In genomic region chr6:52417439-52418124, GRCm38 (mm10) we compare ENCODE assay signal across 8 mouse cellular contexts.
DNase-seq lines count a peak whose midpoint lies in the region; ATAC-seq and TF ChIP-seq lines count a peak whose summit lies in the region.
"Had no signal": no experiment of that assay in that cellular context is flagged by ENCODE, and none has a peak within 500 bp of the region (broad histone marks: within the 10 kb centered on the region; RNA-seq: fewer than 3 reads in every experiment).

No protein-coding gene starts in this region.

- intact Hi-C loops in gastrocnemius, adult 2 months (cut with DNase I): no loop called here

- no peaks in the 10 kb centered on the region for H3K9me3 ChIP-seq in midbrain, embryonic 14.5 days (ENCODE audit: control insufficient read depth, low read length)
- no peaks in the 10 kb centered on the region for H3K9me3 ChIP-seq in midbrain, embryonic 16.5 days (replicated peaks; ENCODE audit: control insufficient read depth, low read length, poor library complexity, severe bottlenecking)

- H3K36me3 ChIP-seq in midbrain, embryonic 14.5 days (ENCODE audit: control insufficient read depth, insufficient read depth, low read length): no peaks in the 10 kb centered on the region
- H3K36me3 ChIP-seq in midbrain, embryonic 16.5 days (ENCODE audit: control insufficient read depth, insufficient read depth, low read length): no peaks in the 10 kb centered on the region

- H3K4me2 ChIP-seq in midbrain, embryonic 14.5 days (ENCODE audit: low read length): no peak overlapping the region
- no peak overlapping the region for H3K4me2 ChIP-seq in midbrain, embryonic 16.5 days (ENCODE audit: low read length)

- WGBS in midbrain, embryonic 14.5 days: 69% methylated on average over 10 of the region's 10 CpGs
- WGBS in midbrain, embryonic 16.5 days: 56% methylated on average over 10 of the region's 10 CpGs

- no peak for ATAC-seq in midbrain, embryonic 14.5 days (ENCODE audit: low FRiP score, low TSS enrichment)
- ATAC-seq in midbrain, embryonic 16.5 days: no peak
- no peak for ATAC-seq in CD4-positive, CD25-positive, alpha-beta regulatory T cell, adult 4 months

- DNase-seq in midbrain, embryonic 14.5 days: peak; percentile 40
- DNase-seq in gastrocnemius, adult 2 months: peak; percentile 65
- peak; percentile 63 for DNase-seq in kidney, postnatal 10 days
- peak; percentile 44 for DNase-seq in mesoderm, embryonic 11.5 days (ENCODE audit: low read depth, low spot score)
- DNase-seq in frontal cortex, postnatal 25 days (ENCODE audit: low spot score in 2 of 2): no peak

- H3K4me3 ChIP-seq in midbrain, embryonic 14.5 days (replicated peaks; ENCODE audit: low read depth, low read length): no peak overlapping the region
- no peak overlapping the region for H3K4me3 ChIP-seq in midbrain, embryonic 16.5 days (ENCODE audit: low read depth, low read length)
- H3K4me3 ChIP-seq in gastrocnemius, adult 2 months: no peak overlapping the region
- H3K4me3 ChIP-seq: erythroblast, embryonic 14.5 days had no signal

- no peak for TF ChIP-seq CTCF in gastrocnemius, adult 2 months (IDR thresholded peaks at IDR 0.05)

- no peak overlapping the region for H3K9ac ChIP-seq in midbrain, embryonic 14.5 days (replicated peaks; ENCODE audit: low read length)
- H3K9ac ChIP-seq in midbrain, embryonic 16.5 days (ENCODE audit: low read depth, low read length): no peak overlapping the region

- no peaks in the 10 kb centered on the region for H3K27me3 ChIP-seq in midbrain, embryonic 14.5 days (ENCODE audit: control insufficient read depth, insufficient read depth, low read length)
- H3K27me3 ChIP-seq in midbrain, embryonic 16.5 days (ENCODE audit: control insufficient read depth, insufficient read depth, low read depth, low read length): no peaks in the 10 kb centered on the region

- H3K27ac ChIP-seq in midbrain, embryonic 14.5 days (replicated peaks; ENCODE audit: low read depth, low read length): no peak overlapping the region
- H3K27ac ChIP-seq in midbrain, embryonic 16.5 days (ENCODE audit: low read length): no peak overlapping the region
- no peak overlapping the region for H3K27ac ChIP-seq in gastrocnemius, adult 2 months

- H3K4me1 ChIP-seq in midbrain, embryonic 14.5 days (ENCODE audit: control insufficient read depth, insufficient read depth, low read length): no peaks in the 10 kb centered on the region
- peaks cover 4% of the 10 kb centered on the region for H3K4me1 ChIP-seq in midbrain, embryonic 16.5 days (ENCODE audit: control insufficient read depth, insufficient read depth, low read length)

Comparison
In these comparisons a context has a peak if more than half of its experiments do, and no peak if none do; other contexts are left out.
1. DNase-seq: peak in midbrain, embryonic 14.5 days (single experiment), gastrocnemius, adult 2 months (single experiment), kidney, postnatal 10 days (single experiment) and mesoderm, embryonic 11.5 days (single experiment); none in frontal cortex, postnatal 25 days (0 of 2).